Mouse (Mus musculus): ENCODE results near the gene Rps9. TPM values are rescaled to one million over a fixed set of nuclear protein-coding genes. Genes with fewer than 3 reads are reported as not detected.
"Not testable (repeated sequence)": the region's sequence is repeated elsewhere in the genome, so short reads cannot be mapped to it uniquely, and the experiment has no call there.

Rps9 gene
- total RNA-seq, 2 experiments from 2014 or later = 300 to 547 TPM

DNA sequence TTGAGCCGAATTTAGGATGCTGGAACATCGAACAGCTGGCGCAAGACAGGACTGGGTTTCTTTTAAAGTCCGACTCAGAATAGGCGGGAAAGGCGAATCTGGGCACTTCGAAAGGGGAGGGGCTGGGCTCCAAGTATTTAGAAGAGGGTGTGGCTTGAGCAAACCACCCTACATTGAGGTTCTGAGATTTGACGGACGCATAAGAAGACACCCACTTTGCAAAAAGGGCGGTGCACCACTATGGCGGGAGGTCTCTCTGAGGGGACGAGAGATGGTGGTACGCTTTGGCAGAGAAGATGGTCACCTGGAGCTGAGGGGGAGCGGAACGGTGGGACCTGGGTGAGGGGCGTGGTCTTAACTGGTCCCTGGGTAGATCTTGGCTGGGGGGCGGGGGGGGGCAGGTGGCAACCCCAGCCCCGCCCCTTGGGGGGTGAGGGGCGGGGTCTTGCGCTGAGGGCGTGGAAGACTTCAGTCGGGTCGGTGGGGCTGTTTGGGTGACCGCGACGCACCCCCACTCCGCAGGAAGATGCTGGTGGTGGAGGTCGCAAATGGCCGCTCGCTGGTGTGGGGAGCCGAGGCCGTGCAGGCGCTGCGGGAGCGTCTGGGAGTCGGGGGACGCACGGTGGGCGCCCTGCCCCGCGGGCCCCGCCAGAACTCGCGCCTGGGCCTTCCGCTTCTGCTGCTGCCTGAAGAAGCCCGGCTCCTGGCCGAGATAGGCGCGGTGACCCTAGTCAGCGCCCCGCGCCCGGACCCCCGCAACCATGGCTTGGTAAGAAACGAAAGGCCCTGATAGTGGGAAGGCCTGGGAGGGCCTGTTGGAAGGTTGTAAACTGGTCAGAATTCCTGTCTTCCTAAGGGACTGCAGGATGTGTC lies 9.5 kb upstream of the Rps9 start:
- ATAC-seq (replicated peaks; ENCODE audit: low FRiP score, poor library complexity, severe bottlenecking) = no peak

DNA sequence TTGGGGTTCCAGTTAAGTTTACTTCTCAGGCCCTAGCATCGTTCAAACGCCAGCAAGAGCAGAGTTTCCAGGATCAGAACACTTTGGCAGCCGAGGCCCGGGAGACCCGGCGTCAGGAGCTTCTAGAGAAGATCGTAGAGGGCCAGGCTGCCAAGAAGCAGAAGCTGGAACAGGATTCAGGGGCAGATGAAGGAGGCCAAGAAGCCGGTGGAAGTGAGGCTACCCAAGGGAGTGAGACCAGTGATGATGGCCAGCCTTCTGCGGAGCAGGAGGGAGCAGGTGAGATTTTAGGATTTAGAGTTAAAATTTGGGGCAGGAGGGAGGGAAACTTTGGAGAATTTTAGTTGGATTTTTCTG lies 8.9 kb upstream of the Rps9 start:
- not testable (repeated sequence) for ATAC-seq (replicated peaks; ENCODE audit: low FRiP score, poor library complexity, severe bottlenecking)

DNA sequence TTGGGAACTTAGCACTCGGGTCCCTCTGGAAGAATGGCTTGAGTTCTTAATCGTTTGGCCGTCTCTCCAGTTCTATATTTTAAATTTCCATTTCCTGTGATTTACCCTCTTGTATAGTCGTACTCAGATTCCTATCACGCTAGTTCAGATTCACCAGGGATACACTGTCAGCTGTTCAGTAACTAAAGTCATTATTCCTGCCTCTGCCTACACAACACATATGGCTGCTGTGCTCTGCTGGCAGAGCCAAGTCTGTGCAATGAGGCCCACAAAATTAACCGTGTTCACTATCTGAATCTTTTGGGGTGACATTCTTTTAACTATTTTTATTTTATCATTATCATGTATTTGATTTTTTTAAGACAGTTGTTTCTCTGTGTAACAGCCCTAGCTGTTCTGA lies 5.3 kb upstream of the Rps9 start:
- ATAC-seq (replicated peaks; ENCODE audit: low FRiP score, poor library complexity, severe bottlenecking) = no peak

DNA sequence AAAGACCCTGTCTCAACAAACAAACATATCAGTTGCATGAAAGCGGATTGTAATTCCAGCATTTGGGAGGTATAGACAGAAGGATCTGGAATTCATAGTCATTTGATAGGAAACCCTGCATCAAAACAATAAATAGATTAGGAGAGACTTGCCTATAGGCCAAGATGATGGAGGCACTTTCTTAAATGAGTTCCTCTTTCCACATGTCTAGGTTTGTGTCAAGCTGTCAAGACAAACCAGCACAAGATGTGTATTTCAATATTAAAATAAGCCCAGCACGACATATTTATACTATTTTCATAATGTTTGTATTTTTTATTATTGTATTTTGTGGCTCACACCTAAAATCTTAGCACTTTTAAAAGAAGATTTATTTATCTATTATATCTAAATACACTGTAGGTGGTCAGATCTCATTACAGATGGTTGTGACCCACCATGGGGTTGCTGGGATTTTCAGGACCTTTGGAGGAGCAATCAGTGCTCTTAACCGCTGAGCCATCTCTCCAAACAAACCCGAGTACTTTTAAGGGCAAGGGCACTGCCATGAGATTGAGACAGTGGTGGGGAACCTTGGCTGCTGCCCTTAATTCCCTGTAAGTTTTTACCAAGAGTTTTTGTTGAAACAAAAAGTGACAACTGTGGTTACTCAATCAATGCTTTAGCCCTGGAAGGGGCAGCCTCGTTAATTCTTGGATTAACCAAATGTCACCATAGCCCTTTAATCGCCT lies 480 bp upstream of the Rps9 start:
- ATAC-seq (replicated peaks; ENCODE audit: low FRiP score, poor library complexity, severe bottlenecking) = peak; percentile 37

DNA sequence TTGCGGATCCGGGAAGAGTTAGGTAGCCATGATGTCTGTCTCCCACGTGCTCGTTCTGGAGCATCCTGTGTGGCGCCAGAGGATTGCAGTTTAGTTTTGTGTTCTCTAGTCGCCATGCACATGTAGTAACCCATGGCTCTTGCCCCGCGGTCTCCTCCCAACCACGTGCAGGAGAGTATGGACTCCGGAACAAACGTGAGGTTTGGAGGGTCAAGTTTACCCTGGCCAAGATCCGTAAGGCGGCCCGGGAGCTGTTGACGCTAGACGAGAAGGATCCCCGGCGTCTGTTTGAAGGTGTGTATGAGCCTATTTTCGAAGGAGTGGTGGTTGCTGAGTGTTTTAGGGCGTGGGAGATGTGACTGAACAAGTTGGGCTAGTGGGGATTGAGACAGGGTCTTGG lies 682 bp downstream of the Rps9 start:
- ATAC-seq (replicated peaks; ENCODE audit: low FRiP score, poor library complexity, severe bottlenecking) = peak; percentile 35

DNA sequence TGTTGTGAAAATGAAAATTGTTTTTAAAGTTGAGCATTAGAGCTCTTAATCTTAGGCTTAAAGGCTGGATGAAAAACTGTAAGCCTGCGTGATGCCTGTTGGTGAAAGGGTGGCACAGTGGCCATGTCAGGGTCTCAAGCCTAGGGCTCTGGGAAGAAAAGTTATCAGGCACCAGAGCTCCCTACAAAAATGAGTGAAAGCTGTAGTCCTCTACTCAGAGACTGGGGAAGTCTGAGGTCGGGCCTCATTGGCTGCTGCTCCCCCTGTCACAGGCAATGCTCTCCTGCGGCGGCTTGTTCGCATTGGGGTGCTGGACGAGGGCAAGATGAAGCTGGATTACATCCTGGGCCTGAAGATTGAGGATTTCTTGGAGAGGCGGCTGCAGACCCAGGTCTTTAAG lies 1.7 kb downstream of the Rps9 start:
- not testable (repeated sequence) for ATAC-seq (replicated peaks; ENCODE audit: low FRiP score, poor library complexity, severe bottlenecking)

DNA sequence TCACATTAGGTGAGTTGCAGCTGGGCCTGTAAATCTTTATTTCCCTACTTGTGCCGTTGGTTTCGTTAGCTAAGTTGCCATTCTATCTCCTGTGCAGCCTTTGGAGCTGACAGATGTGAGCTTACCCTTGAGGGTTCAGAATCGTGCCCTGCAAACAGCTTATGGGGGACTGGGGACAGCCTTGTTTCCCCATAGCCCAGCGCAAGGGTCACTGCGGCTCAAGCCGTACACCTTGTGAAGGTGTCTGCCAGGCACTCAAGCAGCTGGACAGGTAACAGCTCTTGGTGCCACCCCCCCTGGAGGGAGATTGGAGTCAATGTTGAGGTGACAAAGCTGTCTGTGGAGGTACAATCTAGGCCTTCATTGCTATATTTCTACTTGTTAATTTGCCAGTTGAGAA lies 2.1 kb downstream of the Rps9 start:
- no peak for ATAC-seq (replicated peaks; ENCODE audit: low FRiP score, poor library complexity, severe bottlenecking)

DNA sequence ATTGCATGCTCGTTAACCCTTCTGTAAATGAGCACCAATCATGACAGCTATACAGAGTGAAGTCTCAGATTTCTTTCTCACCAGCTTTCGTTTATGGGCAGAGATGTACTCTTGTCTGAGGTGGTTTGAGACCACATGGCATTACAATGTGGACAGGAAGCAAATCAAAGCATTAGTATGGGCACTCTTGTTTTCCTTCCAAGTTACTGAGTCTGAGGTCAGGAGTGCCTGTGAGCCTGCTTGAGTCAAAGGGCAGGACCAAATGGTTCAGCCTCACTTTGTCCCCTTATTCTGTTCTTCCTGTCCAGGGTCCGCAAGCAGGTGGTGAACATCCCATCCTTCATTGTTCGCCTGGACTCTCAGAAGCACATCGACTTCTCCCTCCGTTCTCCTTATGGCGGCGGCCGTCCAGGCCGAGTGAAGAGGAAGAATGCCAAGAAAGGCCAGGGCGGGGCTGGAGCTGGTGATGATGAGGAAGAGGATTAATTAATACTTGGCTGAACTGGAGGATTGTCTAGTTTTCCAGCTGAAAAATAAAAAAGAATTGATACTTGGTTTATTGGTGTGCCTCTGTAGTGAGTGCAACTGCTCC lies 2.6 kb downstream of the Rps9 start:
- ATAC-seq (replicated peaks; ENCODE audit: low FRiP score, poor library complexity, severe bottlenecking) = no peak

DNA sequence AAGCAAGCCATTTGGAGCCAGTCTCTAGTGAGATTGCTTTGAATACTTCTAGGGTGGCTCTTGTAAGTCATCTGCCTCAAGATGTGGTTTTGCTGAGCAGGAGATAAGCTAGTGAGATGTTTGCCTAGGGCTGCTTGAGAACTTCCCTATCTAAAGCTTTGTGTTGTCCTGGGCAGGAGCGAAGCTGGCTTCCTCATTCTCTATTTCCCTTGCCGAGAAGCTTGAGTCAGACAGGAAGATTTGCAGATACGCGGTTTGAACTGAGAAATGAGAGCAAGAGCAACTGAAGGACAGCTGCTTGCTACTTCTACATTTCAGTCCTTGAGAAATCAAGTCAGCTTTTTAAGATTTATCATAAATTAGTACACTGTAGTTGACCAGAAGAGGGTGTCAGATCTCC lies 3.2 kb downstream of the Rps9 start:
- no peak for ATAC-seq (replicated peaks; ENCODE audit: low FRiP score, poor library complexity, severe bottlenecking)

DNA sequence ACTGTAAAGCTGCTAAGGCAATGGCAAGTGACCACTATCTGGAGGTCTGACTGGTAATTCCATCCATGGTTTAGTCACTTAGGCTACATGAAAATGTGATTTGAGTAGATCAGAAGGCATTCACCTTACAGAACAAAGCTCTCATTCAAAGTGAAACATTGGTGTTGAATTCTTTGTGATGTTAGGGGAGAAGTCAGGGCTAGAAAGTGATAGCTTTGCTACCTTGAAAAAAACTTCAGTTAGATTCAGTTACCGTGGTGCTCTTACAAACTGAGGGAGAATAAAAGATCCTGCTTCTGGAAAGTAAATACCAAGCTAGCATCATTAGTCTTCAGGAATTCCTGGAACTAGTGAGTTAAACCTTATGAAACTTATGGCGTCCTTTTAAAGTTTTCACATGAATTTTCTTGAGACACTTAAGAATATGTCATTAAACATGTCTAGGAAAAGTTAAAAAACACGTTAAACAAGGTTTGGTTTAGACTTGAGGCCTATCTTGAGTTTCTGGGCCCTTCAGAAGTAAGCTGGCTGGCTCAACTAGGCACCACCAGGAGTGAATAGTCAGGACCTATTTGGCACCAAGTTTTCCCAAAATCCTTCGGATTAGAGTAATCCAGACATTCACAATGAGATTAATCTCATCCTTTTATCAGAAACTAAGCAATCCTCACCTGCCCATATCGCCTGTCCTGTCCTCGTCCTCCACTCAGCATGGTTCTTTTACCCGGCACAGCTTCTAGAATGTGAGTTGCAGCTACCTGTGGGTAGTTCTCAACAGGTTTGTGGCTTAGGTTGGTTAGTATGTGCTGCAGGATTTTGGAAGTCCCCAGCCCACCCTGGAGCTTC lies 4.0 kb downstream of the Rps9 start:
- no peak for ATAC-seq (replicated peaks; ENCODE audit: low FRiP score, poor library complexity, severe bottlenecking)

DNA sequence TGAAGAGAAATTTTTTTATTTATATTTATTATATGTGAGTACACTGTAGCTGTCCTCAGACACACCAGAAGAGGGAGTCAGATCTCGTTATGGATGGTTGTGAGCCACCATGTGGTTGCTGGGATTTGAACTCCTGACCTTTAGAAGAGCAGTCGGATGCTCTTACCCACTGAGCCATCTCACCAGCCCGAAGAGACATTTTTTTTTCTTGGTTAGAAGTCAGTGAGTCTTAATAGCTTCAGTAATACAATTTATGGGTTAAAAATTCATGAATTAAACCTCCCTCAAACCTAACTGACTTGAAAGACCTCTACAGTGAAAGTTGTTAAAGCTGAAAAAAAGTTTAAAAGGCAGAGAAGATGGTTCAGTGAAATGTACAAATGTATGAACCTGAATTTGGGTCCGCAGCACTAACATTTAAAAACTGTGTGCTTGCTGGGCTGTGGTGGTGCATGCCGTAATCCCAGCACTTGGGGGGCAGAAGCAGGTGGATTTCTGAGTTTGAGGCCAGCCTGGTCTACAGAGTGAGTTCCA lies 4.7 kb downstream of the Rps9 start:
- not testable (repeated sequence) for ATAC-seq (replicated peaks; ENCODE audit: low FRiP score, poor library complexity, severe bottlenecking)

DNA sequence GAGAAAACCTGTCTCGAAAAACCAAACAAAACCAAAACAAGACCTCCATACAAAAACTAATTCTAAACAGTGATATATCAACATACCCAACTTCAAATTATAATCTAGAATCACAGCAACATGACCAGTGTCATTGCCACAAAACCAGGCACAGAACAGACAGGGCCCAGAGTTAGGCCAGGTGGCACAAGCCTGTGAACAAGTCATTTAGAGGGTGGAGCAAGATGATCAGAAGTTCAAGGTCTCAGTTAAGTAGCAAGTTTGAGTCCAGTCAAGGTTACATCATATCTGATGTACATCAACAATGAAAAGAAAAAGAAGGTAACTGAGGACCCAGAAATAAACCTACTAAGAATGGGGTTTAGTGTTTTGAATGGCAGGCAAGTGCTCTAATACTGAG lies 5.2 kb downstream of the Rps9 start:
- ATAC-seq (replicated peaks; ENCODE audit: low FRiP score, poor library complexity, severe bottlenecking) = no peak

DNA sequence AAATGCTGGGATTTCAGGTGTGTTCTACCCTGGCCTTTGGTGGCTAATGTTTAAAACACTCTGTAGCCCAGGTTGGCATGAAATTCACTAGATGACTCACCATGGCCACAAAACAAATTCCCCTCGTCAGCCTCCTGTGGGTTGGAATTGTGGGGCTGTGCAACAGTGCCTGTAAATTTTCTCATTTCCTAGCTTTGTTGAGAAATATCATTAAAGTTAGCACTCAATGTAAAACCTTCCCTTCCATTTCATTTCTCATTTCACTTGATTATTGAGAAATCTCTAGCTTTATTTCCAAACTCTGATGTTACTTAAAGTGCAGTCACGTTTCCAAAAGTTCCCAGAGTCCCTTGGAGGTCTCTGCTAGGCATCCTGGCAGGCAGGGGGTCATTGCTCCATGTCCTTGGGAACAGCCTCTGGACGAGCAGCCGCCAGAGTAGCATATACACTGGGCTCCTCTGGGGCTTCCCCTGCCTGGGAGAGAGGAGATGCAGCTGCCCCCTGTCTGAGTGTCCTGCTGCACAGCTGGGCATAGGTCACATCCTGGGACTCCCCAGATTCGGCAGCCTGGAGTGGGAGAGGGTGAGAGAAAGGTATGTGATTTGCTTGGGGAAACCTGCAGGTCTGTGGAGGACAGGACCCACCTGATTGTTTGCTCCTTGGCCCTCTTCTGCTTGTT lies 8.6 kb downstream of the Rps9 start:
- no peak for ATAC-seq (replicated peaks; ENCODE audit: low FRiP score, poor library complexity, severe bottlenecking)

DNA sequence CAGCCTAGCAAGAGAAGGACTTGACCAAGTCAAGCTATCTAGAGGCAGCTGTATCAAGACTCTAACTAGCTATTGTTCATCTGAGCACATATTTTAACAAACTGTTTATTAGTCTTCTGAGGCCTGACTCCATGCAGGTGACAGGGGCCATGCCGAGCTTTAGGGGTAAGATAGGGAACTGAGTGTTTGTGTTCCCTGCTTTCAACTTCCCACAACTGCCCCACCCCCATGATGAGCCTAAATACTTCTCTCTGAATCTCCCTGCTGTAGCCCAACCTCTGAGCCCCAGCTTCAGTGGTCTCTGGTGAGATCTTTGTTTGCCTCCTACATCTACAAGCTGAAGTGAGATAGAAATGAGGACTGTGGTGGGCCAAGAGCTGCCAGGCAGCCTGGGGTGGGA lies 11.5 kb downstream of the Rps9 start:
- no peak for ATAC-seq (replicated peaks; ENCODE audit: low FRiP score, poor library complexity, severe bottlenecking)

DNA sequence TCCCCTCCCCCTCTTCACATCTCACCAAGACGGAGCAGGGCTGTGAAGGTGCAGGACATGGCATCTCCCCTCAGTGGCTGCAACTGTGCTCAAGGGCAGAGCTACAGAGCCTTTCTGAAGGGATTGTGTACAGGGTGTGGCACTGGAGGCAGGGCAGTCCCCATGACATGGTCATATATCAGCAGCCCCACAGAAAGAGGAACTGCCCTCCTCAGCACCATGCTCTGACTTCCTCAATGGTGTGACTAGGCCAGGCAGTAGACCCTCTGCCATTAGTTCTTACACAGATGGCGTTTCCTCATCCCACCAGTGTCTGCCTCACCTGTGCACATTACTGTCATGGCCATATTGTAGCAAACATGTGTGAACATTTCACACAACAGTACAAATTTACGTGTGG lies 16.5 kb downstream of the Rps9 start, which contains the start of gene Pirb:
Pirb (minus strand) TSS at position 124 of the 400 bp plus-strand sequence.
- ATAC-seq (replicated peaks; ENCODE audit: low FRiP score, poor library complexity, severe bottlenecking) = not testable (repeated sequence)

DNA sequence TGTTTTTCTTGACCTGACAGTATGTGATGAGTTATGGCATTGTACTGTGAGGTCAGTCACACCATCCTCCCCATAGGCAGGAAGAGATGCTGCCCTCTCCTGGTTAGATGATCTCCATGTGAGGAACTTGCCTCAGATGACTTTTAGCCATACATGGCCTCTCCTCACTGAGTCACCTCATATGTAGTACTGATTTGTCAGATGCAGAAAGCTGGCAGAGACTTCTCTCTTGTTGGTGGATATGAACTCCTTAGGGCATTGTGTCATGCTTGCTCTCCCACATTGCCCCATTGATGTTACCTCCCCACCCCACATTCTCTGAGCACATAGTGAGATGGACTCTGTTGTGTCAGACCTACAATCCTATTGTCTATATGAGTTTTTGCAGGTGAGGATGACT lies 21.7 kb downstream of the Rps9 start:
- ATAC-seq (replicated peaks; ENCODE audit: low FRiP score, poor library complexity, severe bottlenecking) = not testable (repeated sequence)

DNA sequence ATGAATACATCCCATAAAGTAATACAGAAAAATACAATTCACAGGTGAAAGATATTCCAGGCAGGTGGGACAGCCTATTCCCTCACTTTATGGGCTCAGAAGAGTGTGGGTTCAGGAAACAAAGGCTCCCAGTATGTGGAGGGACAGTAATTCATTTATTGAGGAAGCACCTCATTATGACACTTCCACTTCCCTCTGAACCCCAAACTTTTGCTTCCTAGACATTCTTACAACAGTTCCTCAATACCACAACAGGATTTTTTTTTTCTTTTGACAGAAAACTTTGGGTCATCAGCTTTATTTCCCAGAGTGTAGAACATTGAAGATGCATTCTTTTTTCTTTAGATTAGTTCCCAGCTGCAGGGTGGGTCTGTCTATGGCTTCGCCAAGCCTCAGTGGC lies 28.9 kb downstream of the Rps9 start:
- not testable (repeated sequence) for ATAC-seq (replicated peaks; ENCODE audit: low FRiP score, poor library complexity, severe bottlenecking)

All from erythroid progenitor cell, adult 5-6 weeks (primary cell).